Mouse (Mus musculus): ENCODE measurements around the gene Bmpr1b.

- TF ChIP-seq CTCF (IDR thresholded peaks at IDR 0.05; ENCODE audit: low read depth): no peak
- TF ChIP-seq EP300 (optimal IDR thresholded peaks at IDR 0.05): no peak
Measured at GRCm38 (mm10) chr3:141981613-141982432, 187.4 kb downstream of the Bmpr1b start.

Measured in stomach, postnatal 0 days (tissue).